Mouse (Mus musculus) CD4-positive naive resting alpha-beta T cell, adult 57 days (primary cell): ENCODE data around the gene BC048562. TPM values are rescaled to one million over a fixed set of nuclear protein-coding genes. Genes with fewer than 3 reads are reported as not detected.

ENCODE experiments used
- total RNA-seq: library from RNA; stranded (reverse); gene quantifications from one replicate; pipeline ENCODE4 v1.2.4, GENCODE M21; 2023

The BC048562 gene
- total RNA-seq, result not detected

GRCm38 (mm10) chr9:108436182-108436581 lies at the start of gene BC048562:
Gene BC048562 (plus strand): TSS chr9:108436482.

DNA sequence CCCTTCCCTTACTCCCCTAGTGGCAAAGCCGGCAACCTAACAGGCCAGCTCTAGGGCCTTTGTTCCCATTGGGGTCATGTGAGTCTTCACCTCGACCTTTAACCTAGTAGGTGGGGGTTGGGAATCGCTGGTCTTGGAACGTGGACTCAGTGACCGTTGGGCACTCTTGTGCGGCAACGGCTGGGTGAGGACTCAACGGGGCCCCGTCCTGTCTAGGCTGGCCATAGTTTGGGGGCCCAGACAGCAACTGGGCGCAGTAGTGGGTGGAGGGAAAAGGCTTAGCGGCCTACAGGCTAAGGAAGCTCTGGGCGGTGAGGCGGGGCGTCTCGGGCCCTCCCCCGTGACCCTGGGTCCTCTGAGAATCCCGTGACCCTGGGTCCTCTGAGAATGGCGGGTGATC lies 43.6 kb upstream of the BC048562 start, which contains the start of gene 1700102P08Rik:
TSS of gene 1700102P08Rik (plus strand) at position 130 of the 400 bp plus-strand sequence.

GRCm38 (mm10) chr9:108428384-108428783 lies 7.9 kb upstream of the BC048562 start, which contains the start of gene Ccdc36:
Gene Ccdc36 (minus strand): TSS chr9:108428484.

DNA sequence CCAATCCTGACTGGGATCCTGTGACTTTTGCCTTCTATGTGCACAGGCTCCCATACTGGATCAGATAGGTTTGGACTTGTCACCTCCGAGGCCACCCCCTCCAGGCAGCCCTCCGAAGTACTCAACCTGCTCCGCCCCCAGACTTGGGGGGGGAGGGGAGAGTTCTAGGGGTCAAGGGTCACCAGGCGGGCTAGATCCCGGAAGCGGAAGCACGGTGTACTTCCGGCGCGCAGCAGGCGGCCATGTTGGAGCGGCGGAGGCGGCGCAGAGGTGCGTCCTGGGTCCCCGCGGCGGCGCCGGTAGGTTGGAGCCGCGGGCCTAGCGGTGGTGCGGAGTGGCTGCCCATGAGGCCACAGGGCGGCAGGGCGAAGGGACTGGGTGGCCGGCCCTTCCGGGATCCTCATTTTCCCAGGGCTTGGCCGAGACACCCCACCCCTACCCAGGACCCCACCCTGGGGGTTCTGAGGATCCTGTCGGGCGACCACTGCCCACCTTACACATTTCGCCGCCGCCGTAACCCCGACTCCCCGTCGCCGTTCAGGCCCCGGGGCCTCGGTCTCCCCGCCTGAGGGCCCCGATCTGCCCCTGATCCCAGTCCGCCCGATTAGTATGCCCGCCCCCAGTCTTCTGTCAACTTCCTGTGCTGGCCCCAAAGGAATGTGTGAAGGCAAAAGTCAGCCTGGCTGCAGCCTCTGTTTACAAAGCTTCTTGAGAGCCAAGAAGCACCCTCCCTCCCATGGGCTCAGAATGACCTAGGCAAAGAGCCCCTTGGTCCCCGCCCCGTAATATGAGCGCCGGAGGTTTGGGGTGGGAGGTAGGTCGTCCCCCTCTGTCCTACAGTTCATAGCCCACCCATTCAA lies 24.3 kb downstream of the BC048562 start, which contains the start of gene Ccdc71:
TSS of gene Ccdc71 (plus strand) at position 209 of the 860 bp plus-strand sequence.

GRCm38 (mm10) chr9:108461181-108461631 lies 24.9 kb downstream of the BC048562 start, which contains the start of gene Klhdc8b:
Gene Klhdc8b (minus strand): TSS chr9:108461581.

GRCm38 (mm10) chr9:108479721-108480351 lies 43.6 kb downstream of the BC048562 start, which contains the start of gene Lamb2:
Gene Lamb2 (plus strand): TSS chr9:108479736.

GRCm38 (mm10) chr9:108490559-108491285 lies 54.4 kb downstream of the BC048562 start, which contains the start of gene Usp19:
Gene Usp19 (plus strand): TSS chr9:108490602.

Other genes starting within 250 kb of the BC048562 start
- 1.1 TPM for gene Bsn, start 246.1 kb upstream of the BC048562 start, total RNA-seq
- gene Dag1, start 172.5 kb upstream of the BC048562 start, total RNA-seq, result 28.7 TPM
- 4.9 TPM for gene Nicn1, start 146.1 kb upstream of the BC048562 start, total RNA-seq
- 1.7 TPM for gene Amt, start 139.6 kb upstream of the BC048562 start, total RNA-seq
- gene Rhoa, start 130.4 kb upstream of the BC048562 start, total RNA-seq, result 361 TPM
- 9.9 TPM for gene Tcta, start 130.3 kb upstream of the BC048562 start, total RNA-seq
- 247 TPM for gene Gpx1, start 97.6 kb upstream of the BC048562 start, total RNA-seq
- gene Usp4, start 88.6 kb upstream of the BC048562 start, total RNA-seq, result 140 TPM
- 6.2 TPM for gene 1700102P08Rik, start 43.7 kb upstream of the BC048562 start, total RNA-seq
- not detected for gene Ccdc36, start 8.0 kb upstream of the BC048562 start, total RNA-seq
- 25.0 TPM for gene Ccdc71, start 24.0 kb downstream of the BC048562 start, total RNA-seq
- gene Klhdc8b, start 25.1 kb downstream of the BC048562 start, total RNA-seq, result 4.3 TPM
- gene Lamb2, start 43.3 kb downstream of the BC048562 start, total RNA-seq, result 2.4 TPM
- gene Usp19, start 54.1 kb downstream of the BC048562 start, total RNA-seq, result 305 TPM
- gene Qars, start 71.2 kb downstream of the BC048562 start, total RNA-seq, result 180 TPM
- 222 TPM for gene Qrich1, start 80.3 kb downstream of the BC048562 start, total RNA-seq
- 204 TPM for gene Impdh2, start 123.8 kb downstream of the BC048562 start, total RNA-seq
- gene Ndufaf3, start 131.0 kb downstream of the BC048562 start, total RNA-seq, result 18.4 TPM
- gene Dalrd3, start 133.4 kb downstream of the BC048562 start, total RNA-seq, result 48.9 TPM
- gene Wdr6, start 142.3 kb downstream of the BC048562 start, total RNA-seq, result 30.9 TPM
- gene P4htm, start 161.2 kb downstream of the BC048562 start, total RNA-seq, result 8.6 TPM
- 149 TPM for gene Arih2, start 212.9 kb downstream of the BC048562 start, total RNA-seq
- 19.7 TPM for gene Slc25a20, start 225.6 kb downstream of the BC048562 start, total RNA-seq